Comparison of ENCODE assay signal across 24 mouse cellular contexts in genomic region chr5:134560071-134560449, GRCm38 (mm10). TPM values are rescaled to one million over a fixed set of nuclear protein-coding genes. Genes with fewer than 3 reads are reported as not detected.
"Had no signal": no experiment of that assay in that cellular context is flagged by ENCODE, and none has a peak within 500 bp of the region (broad histone marks: within the 10 kb centered on the region; RNA-seq: fewer than 3 reads in every experiment).

Syna (minus strand) TSS chr5:134560171.

- H3K27me3 ChIP-seq: midbrain, embryonic 12.5 days; neural tube, embryonic 13.5 days; neural tube, embryonic 15.5 days; stomach, embryonic 15.5 days had no signal

- DNase-seq: lung, adult 18-20 months; lung, embryonic 14.5 days; lung, postnatal 10 days; lung, postnatal 4 days; midbrain, embryonic 14.5 days; retina, postnatal 1 day; right cerebral cortex, adult 18-20 months; right cerebral cortex, postnatal 25 days; right cerebral cortex, postnatal 4 days; thymus, adult 2 months; thymus, postnatal 25 days; thymus, postnatal 4 days had no signal

- H3K4me3 ChIP-seq: midbrain, embryonic 10.5 days; midbrain, embryonic 12.5 days; myocyte; neural tube, embryonic 13.5 days; neural tube, embryonic 15.5 days; stomach, embryonic 15.5 days had no signal

- H3K27ac ChIP-seq: midbrain, embryonic 10.5 days; midbrain, embryonic 12.5 days; neural tube, embryonic 13.5 days; neural tube, embryonic 15.5 days; stomach, embryonic 15.5 days; stomach, postnatal 0 days had no signal

- H3K9me3 ChIP-seq: midbrain, embryonic 10.5 days; midbrain, embryonic 12.5 days; neural tube, embryonic 15.5 days; stomach, embryonic 15.5 days had no signal

- H3K36me3 ChIP-seq: midbrain, embryonic 10.5 days; midbrain, embryonic 12.5 days; neural tube, embryonic 13.5 days; neural tube, embryonic 15.5 days; stomach, embryonic 15.5 days had no signal

- H3K9ac ChIP-seq: lung, embryonic 14.5 days; midbrain, embryonic 12.5 days; neural tube, embryonic 13.5 days; neural tube, embryonic 15.5 days; stomach, embryonic 15.5 days had no signal

RNA-seq across cellular contexts. Expression of gene Syna, which starts in this region (rescaled TPM):
- total RNA-seq: megakaryocyte, adult 5-6 weeks; megakaryocyte-erythroid progenitor cell, adult 5-6 weeks had no signal
- polyA plus RNA-seq: liver, embryonic 16.5 days; lung, embryonic 14.5 days; neural tube, embryonic 11.5 days; spleen, adult 2 months had no signal
